Mouse (Mus musculus): ENCODE measurements at regions not wholly inside any gene's neighbourhood (a gene's known extent, or its start where the extent isn't known, plus 50 kb on each side); places are given as distances from the start of the nearest gene placed in this dataset.

- no peak for TF ChIP-seq POLR2A (IDR thresholded peaks at IDR 0.05; ENCODE audit: low read depth, low read length)
- TF ChIP-seq CTCF (IDR thresholded peaks at IDR 0.05; ENCODE audit: extremely low read depth, insufficient read depth, insufficient read length, insufficient replicate concordance): no peak
These were observed 74.6 kb downstream of the Btg1 start for GRCm38 (mm10) chr10:96691319-96691870.
